Mouse (Mus musculus): ENCODE data around the gene Olfr1367. TPM values are rescaled to one million over a fixed set of nuclear protein-coding genes. Genes with fewer than 3 reads are reported as not detected.

The Olfr1367 gene
- total RNA-seq (2023) = not detected in 4 replicates

GRCm38 (mm10) chr13:21346610-21347009, at the start of gene Olfr1367:
Gene Olfr1367 (plus strand): TSS chr13:21346910.

GRCm38 (mm10) chr13:21311926-21312325, 34.8 kb upstream of the Olfr1367 start, which contains the start of gene Gpx6:
Gene Gpx6 (plus strand): TSS chr13:21312125.

GRCm38 (mm10) chr13:21362621-21363248, 16.0 kb downstream of the Olfr1367 start, which contains the start of gene Zscan12:
Gene Zscan12 (plus strand): TSS chr13:21362820.

Other genes with a start within 250 kb of the Olfr1367 start
- 0.21 TPM in 1 of 4 replicates, not detected in the others for gene Olfr1369-ps1, start 235.4 kb upstream of the Olfr1367 start, total RNA-seq (2023)
- not detected in 4 replicates for gene Olfr263, start 217.3 kb upstream of the Olfr1367 start, total RNA-seq (2023)
- not detected in 4 replicates for gene Olfr1368, start 201.0 kb upstream of the Olfr1367 start, total RNA-seq (2023)
- 82.2 to 84.7 TPM (median 82.9 TPM) in 4 replicates for gene Trim27, start 167.5 kb upstream of the Olfr1367 start, total RNA-seq (2023)
- not detected in 4 replicates for gene Gpx5, start 54.2 kb upstream of the Olfr1367 start, total RNA-seq (2023)
- gene Gpx6, start 34.8 kb upstream of the Olfr1367 start, total RNA-seq (2023) = not detected in 4 replicates
- gene Zscan12, start 15.9 kb downstream of the Olfr1367 start, total RNA-seq (2023) = 0.75 to 1.9 TPM (median 1.4 TPM) in 4 replicates
- 49.3 to 57.9 TPM (median 53.2 TPM) in 4 replicates for gene Zkscan3, start 55.8 kb downstream of the Olfr1367 start, total RNA-seq (2023)
- gene Pgbd1, start 94.1 kb downstream of the Olfr1367 start, total RNA-seq (2023) = 0.36 to 0.76 TPM (median 0.46 TPM) in 3 of 4 replicates, not detected in the other
- gene Zscan26, start 106.8 kb downstream of the Olfr1367 start, total RNA-seq (2023) = 36.6 to 38.1 TPM (median 37.6 TPM) in 4 replicates
- not detected in 4 replicates for gene Nkapl, start 121.6 kb downstream of the Olfr1367 start, total RNA-seq (2023)
- gene Zkscan4, start 132.0 kb downstream of the Olfr1367 start, total RNA-seq (2023) = not detected in 4 replicates
- gene Gm10065, start 132.5 kb downstream of the Olfr1367 start, total RNA-seq (2023) = not detected in 4 replicates
- 6.7 to 8.4 TPM (median 7.2 TPM) in 4 replicates for gene AK157302, start 148.3 kb downstream of the Olfr1367 start, total RNA-seq (2023)
- gene Gm11273, start 154.5 kb downstream of the Olfr1367 start, total RNA-seq (2023) = 10.4 to 24.0 TPM (median 18.4 TPM) in 4 replicates
- gene Zkscan8, start 184.2 kb downstream of the Olfr1367 start, total RNA-seq (2023) = 7.7 to 11.4 TPM (median 10.3 TPM) in 4 replicates
- gene Olfr1366, start 195.9 kb downstream of the Olfr1367 start, total RNA-seq (2023) = not detected in 4 replicates
- gene Olfr1535, start 213.0 kb downstream of the Olfr1367 start, total RNA-seq (2023) = not detected in 4 replicates
- not detected in 4 replicates for gene Olfr1364, start 234.8 kb downstream of the Olfr1367 start, total RNA-seq (2023)